Mouse (Mus musculus) thymus, adult 2 months (tissue): Measurements from ENCODE around the gene B3glct.

Experiments
- CTCF ChIP-seq: fragments of 200-500 bp; IDR thresholded peaks from 2 replicates; pipeline ENCODE4 v1.5.1; 2012; ENCODE audit warnings: mild to moderate bottlenecking, control low read depth, low read length, moderate library complexity, borderline replicate concordance; ENCODE audit not compliant: control insufficient read depth, poor library complexity, insufficient read depth; ENCODE audit errors: extremely low read depth
- POLR2A ChIP-seq: fragments of 200-500 bp; IDR thresholded peaks from 2 replicates; pipeline ENCODE4 v1.6.1; 2012; ENCODE audit warnings: mild to moderate bottlenecking, low read length, control low read depth, moderate library complexity; ENCODE audit not compliant: control insufficient read depth, poor library complexity, insufficient read depth; ENCODE audit errors: extremely low read depth

GRCm38 (mm10) chr5:149740703-149741102 is 62.7 kb downstream of the B3glct start:
- TF ChIP-seq CTCF (no peak), POLR2A (no peak)
